Mouse (Mus musculus) brain, embryonic 14.5 days (tissue): ENCODE measurements around the gene Uqcc1. TPM values are rescaled to one million over a fixed set of nuclear protein-coding genes. Genes with fewer than 3 reads are reported as not detected.

Experiments
- DNase-seq: peaks from one replicate; pipeline ENCODE4 v3.0.0-alpha.2; 2011; ENCODE audit warnings: low read depth
- CTCF ChIP-seq: fragments of 200-500 bp; IDR thresholded peaks from 2 replicates; pipeline ENCODE4 v1.5.1; 2012; ENCODE audit warnings: inconsistent platforms, mild to moderate bottlenecking, moderate library complexity, borderline replicate concordance; ENCODE audit not compliant: insufficient read depth, insufficient read length; ENCODE audit errors: extremely low read depth
- POLR2A ChIP-seq: fragments of 200-500 bp; IDR thresholded peaks from 2 replicates; pipeline ENCODE4 v1.6.1; 2012; ENCODE audit warnings: mild to moderate bottlenecking, inconsistent platforms, borderline replicate concordance; ENCODE audit not compliant: poor library complexity, insufficient read depth, insufficient read length, severe bottlenecking; ENCODE audit errors: extremely low read depth
- polyA plus RNA-seq: library from polyadenylated mRNA; depleted of rRNA; stranded (reverse); fragments of >200 nt; gene quantifications from 2 replicates; pipeline ENCODE4 v1.2.3, GENCODE M21; 2012

Uqcc1 gene
- polyA plus RNA-seq, 1 experiment = 40.4 TPM

- no peak for TF ChIP-seq CTCF
- TF ChIP-seq POLR2A = no peak
These were observed 110.9 kb downstream of the Uqcc1 start, which contains the start of gene BC029722 for GRCm38 (mm10) chr2:155819392-155819448. Gene BC029722, minus strand, starts transcription at chr2:155819426.

GRCm38 (mm10) chr2:155818596-155819391 lies 111.3 kb downstream of the Uqcc1 start:
- peak; percentile 95 for DNase-seq
- TF ChIP-seq CTCF (no peak), POLR2A (0 out of 2 replicates have a peak, but pooled peaks have one; percentile 9)

More at GRCm38 (mm10) chr2:155819392-155819448, 110.9 kb downstream of the Uqcc1 start, which contains the start of gene BC029722:
- no peak for DNase-seq

GRCm38 (mm10) chr2:155817301-155818245 lies 112.5 kb downstream of the Uqcc1 start:
- no peak for DNase-seq
- TF ChIP-seq CTCF (no peak), POLR2A (no peak)

- no peak for TF ChIP-seq CTCF
- no peak for DNase-seq
These were observed 113.9 kb downstream of the Uqcc1 start for GRCm38 (mm10) chr2:155816179-155816578.

GRCm38 (mm10) chr2:155814829-155815228 lies 115.3 kb downstream of the Uqcc1 start:
- TF ChIP-seq CTCF = no peak
- TF ChIP-seq POLR2A = no peak
- peak; percentile 27 for DNase-seq

GRCm38 (mm10) chr2:155812637-155813036 lies 117.5 kb downstream of the Uqcc1 start:
- TF ChIP-seq POLR2A = no peak
- no peak for TF ChIP-seq CTCF
- DNase-seq = no peak

GRCm38 (mm10) chr2:155811821-155812396 lies 118.2 kb downstream of the Uqcc1 start:
- peak; percentile 75 for DNase-seq
- TF ChIP-seq CTCF (peak; percentile 96), POLR2A (no peak)

- no peak for TF ChIP-seq POLR2A
- no peak for TF ChIP-seq CTCF
- no peak for DNase-seq
These were observed 120.5 kb downstream of the Uqcc1 start for GRCm38 (mm10) chr2:155809620-155810019.

GRCm38 (mm10) chr2:155807408-155807807 lies 122.7 kb downstream of the Uqcc1 start:
- TF ChIP-seq CTCF (no peak), POLR2A (no peak)
- no peak for DNase-seq

GRCm38 (mm10) chr2:155806548-155806947 lies 123.6 kb downstream of the Uqcc1 start:
- no peak for TF ChIP-seq CTCF
- no peak for TF ChIP-seq POLR2A
- DNase-seq = no peak

- TF ChIP-seq CTCF (no peak), POLR2A (no peak)
- no peak for DNase-seq
These were observed 124.2 kb downstream of the Uqcc1 start for GRCm38 (mm10) chr2:155805925-155806255.
